Mouse (Mus musculus) adrenal gland, adult 2 months (tissue): ENCODE data around the gene Ptpra. TPM values are rescaled to one million over a fixed set of nuclear protein-coding genes. Genes with fewer than 3 reads are reported as not detected.

ENCODE experiments used
- DNase-seq: peaks from one replicate; pipeline ENCODE4 v3.0.0; 2021
- polyA plus RNA-seq: library from polyadenylated mRNA; depleted of rRNA; stranded (reverse); fragments of >200 nt; gene quantifications from 2 replicates; pipeline ENCODE4 v1.2.3, GENCODE M21; 2012
- total RNA-seq, 2 experiments: library from RNA; stranded (reverse); gene quantifications; 2 replicates each; pipeline ENCODE4 v1.2.3; 2021

Gene Ptpra
- total and polyA plus RNA-seq, 3 experiments, result 80.0 to 145 (median 125) TPM

DNA sequence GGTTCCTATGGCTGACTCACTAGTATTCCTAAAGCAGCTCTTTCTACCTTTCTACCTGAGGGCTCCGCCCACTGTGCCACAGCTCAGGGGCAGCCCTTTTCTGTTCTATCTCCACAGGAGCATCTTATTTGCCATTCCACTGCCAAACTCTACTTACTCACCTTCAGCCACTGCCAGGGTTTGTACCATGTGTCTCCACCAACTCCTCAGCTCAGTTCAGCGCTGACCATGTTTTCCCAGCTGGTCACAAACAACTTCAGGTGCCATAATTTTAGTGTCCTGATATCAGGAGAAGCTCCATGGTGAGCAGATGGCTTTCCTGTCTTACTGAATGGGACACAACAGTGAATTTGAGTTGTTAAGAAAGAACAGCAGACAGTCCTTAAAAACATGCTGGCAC, 107.4 kb downstream of the Ptpra start:
- no peak for DNase-seq

DNA sequence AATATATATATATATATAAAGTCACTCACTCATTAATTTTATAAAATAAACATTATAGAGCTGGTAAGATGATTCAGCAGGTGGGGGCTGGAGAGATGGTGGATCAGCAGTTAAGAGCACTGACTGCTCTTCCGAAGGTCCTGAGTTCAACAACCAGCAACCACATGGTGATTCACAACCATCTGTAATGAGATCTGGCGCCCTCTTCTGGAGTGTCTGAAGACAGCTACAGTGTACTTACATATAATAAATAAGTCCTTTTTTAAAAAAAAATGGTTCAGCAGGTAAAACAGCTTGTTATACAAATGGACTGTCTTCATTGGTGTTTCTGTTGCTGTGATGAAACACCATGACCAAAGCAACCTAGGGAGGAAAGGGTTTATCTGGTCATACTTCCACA, 107.9 kb downstream of the Ptpra start:
- DNase-seq, result no peak

DNA sequence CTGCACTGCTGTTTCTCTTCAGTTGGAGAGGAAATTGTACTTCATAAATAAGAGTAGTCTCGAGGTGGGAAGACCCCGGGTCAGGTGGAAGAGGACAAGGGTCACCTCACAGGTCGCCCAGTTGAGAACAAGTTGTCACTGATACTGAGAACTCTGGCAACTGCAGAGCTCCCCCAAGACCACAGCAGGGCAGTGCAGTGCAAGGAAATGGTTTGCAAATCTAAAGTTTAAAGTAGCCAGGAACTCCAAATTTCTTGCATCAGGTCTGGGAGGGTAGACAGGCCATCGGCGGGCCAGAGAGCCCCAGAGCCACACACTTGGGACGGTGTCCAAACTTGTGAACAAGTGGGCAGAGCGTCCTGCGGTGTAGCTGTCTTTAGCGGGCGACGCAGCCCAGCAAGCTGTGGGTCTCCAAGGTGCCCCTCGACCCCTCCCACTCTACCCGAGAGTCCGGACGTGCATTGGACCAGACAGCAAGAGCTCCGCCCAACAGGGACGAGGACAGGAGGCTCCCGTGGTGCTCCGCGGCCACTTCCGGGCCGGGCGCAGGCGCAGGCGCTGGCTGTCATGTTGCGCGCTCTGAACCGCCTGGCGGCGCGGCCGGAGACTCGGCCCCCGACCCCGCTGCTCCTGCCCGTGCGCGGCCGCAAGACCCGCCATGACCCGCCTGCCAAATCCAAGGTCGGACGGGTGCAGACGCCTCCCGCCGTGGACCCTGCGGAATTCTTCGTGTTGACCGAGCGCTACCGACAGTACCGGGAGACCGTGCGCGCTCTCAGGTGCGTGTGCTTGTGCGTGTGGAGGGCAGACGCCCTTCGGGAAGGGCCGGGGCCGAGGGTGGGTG, 113.4 kb downstream of the Ptpra start, which contains the start of gene Mrps26:
Gene Mrps26, plus strand, starts transcription at position 531 of the 844 bp plus-strand sequence.
- peak; percentile 97 for DNase-seq

DNA sequence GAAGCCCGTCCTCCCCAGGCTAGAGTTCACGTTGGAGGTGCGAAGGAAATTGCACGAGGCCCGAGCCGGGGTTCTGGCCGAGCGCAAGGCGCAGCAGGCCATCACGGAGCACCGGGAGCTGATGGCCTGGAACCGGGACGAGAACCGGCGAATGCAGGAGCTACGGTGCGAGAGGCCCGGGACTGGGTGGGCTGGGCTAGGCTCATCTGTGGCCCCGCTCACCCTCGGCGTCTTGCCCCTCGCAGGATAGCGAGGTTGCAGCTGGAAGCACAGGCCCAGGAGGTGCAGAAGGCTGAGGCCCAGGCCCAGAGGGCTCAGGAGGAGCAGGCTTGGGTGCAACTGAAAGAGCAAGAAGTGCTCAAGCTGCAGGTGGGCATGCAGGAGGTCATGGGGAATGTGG, 114.0 kb downstream of the Ptpra start:
- DNase-seq, result no peak

DNA sequence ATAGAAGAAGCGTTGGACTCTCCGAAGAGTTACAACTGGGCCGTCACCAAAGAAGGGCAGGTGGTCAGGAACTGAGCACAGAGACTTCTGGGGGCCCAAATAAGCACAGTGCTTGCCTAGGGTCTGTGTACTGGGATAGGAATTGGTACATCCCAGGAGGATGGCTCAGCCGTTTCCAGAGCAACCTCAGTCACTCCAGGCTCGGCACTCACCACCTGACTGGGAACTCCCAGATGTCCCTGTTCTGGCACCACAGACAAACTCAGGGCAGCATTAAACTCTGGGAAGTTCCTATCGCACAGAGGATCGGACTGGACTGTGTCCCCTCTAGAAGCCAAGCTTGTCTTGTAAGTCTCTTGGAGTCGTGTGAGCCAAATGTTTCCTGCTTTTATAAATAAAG, 114.9 kb downstream of the Ptpra start:
- no peak for DNase-seq

DNA sequence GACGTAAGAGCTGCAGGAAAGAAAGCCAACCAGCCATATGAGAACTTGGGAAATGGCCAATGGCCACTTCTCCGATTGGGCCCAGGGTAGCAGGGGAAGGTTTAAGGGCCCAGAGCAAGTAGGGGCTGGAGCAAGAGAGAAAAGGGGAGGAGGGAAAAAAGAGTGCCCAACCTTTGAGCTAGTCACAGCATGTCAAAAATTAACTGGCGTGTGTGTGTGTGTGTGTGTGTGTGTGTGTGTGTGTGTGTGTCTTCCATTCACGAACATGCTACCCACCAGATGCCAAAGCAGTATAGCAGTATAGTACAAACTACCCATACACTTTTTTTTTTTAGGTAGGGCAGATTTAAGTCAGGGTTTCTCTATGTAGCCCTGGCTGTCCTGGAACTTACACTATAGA, 118.8 kb downstream of the Ptpra start:
- no peak for DNase-seq

DNA sequence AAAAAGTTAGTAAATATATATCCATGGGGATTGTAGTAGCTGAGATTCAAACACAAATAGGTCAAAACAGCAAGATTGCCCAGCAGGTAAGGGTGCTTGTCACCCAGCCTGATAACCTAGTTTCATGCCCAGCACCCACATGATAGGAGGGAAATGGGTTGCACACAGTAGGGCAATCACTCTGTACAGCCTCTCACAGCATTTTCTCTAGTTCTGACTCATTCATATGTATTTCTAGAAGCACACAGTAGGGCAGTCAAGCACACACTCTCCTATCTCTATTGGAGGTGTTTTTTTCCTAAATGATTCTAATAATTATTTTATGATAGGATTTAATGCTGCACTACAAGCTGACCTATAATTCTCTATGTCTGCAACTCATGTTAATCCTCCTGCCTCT, 119.8 kb downstream of the Ptpra start:
- no peak for DNase-seq

DNA sequence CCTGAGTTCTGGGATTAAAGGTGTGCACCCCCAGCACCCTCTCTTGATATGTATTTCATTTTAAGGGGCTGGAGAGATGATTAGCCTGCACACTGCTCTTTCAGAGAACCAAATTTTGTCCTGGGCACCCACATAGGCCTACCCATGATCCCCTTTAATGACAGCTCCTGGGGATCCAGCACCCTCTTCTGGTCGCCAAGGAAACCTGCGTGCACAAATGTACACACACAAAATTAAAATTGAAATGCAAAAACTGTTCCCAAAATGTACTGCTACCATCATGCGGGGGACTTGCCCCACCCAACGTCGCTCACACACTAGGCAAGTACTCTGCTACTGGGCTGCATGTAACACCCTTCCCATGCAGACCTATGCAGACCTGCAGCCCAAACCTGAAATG, 124.9 kb downstream of the Ptpra start:
- no peak for DNase-seq

DNA sequence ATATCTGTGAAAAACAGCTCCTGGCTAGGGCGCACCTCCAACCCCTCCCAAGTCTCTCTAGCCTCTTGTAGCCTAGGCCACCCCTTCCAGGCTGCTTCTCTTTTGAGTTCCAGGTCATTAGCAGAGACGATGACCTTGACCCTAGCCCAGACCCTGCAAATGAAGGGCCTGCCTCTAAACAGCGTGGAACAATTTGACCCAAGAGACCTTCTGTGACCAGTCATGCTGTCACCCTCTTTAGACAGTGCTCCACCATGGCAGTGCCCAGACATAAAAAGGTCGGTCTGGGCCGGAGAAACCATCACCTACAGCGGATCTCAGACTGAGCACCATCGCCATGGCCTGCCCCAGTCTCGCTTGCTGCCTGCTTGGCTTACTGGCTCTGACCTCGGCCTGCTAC, 125.8 kb downstream of the Ptpra start, which contains the start of gene Oxt:
Gene Oxt, plus strand, starts transcription at position 301 of the 400 bp plus-strand sequence.
- no peak for DNase-seq

DNA sequence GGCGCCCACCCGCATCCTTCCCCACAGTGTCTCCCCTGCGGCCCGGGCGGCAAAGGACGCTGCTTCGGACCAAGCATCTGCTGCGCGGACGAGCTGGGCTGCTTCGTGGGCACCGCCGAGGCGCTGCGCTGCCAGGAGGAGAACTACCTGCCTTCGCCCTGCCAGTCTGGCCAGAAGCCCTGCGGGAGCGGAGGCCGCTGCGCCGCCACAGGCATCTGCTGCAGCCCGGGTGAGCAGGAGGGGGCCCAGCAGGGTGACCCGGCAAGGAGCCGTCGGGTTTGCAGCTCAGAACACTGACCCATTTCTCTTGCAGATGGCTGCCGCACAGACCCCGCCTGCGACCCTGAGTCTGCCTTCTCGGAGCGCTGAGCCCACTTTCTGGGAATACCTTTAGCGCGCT, 126.5 kb downstream of the Ptpra start:
- DNase-seq, result peak; percentile 27

DNA sequence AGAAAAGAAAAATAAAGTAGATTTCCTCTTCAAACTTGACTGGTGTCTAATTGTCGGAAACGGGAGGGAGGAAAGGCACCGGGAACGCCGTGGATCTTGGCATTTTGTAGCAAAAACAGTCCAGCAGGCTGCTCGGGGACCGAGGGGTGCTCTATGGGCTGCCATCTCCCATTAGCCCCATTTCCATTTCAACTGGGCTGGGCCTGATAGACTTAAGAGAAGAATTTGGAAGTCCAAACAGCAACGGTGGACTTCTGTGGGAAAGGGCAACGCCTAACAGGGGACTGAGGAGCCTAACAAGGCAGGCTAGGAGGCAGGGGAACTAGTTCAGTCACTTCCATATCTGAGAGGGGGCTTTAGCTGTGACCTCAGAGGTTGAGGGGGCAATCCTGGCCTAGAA, 126.9 kb downstream of the Ptpra start:
- no peak for DNase-seq

DNA sequence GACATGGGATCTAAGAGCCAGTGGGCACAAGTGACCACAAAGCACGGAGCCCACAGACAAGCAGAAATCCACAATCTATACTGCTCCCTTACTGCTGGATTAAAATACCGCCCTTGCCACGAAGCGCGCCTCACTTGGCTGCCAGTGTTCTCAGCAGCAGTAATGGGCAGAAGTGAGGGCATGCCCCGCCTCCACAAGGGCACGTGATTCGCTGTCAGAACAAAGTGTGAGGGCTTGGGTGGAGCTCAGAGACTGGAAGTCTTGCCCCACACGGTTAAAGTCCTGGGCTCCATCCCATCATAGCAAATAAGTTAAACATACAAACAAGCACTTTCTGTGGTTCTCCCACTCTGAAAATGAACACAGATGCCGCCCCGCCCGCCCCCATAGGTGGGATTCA, 127.6 kb downstream of the Ptpra start:
- peak; percentile 73 for DNase-seq

DNA sequence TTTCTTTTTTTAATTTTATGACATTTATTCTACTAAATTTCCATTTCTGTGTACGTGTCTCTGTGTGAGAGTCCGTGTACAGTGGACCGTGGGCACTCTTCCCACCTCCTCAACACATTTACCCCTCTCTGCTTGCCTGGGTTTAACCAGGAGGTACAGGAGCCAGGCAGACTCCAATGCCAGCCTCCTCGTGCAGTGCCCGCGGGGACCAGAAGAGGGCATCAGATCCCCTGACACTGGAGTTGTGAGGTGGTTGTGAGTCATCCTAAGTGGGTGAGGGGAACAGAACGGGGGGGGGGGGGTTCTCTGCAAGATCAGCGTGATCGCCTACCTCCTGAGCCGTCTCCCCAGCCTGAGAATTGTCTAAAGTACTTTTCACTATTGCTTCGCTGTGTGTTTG, 128.1 kb downstream of the Ptpra start:
- peak; percentile 85 for DNase-seq

DNA sequence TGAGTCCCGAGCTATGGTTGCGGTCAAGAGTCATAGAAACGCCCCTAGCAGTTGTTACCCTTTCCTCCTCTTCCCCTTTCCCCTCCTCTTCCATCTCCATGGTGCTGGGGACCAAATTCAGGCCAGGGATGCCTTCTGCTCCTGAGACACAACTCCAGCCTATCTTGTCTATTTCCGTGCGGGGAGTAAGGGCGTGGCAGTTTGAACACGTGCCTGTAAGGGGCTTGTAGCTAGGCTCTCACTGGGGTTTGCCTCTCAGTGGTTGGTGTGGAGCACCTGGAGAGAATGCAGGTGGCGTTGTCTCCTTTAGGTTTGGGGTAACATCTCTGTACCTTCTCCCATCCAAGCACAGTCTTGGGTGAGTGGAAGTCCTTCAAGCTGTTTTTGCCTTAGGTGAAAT, 129.7 kb downstream of the Ptpra start:
- no peak for DNase-seq

DNA sequence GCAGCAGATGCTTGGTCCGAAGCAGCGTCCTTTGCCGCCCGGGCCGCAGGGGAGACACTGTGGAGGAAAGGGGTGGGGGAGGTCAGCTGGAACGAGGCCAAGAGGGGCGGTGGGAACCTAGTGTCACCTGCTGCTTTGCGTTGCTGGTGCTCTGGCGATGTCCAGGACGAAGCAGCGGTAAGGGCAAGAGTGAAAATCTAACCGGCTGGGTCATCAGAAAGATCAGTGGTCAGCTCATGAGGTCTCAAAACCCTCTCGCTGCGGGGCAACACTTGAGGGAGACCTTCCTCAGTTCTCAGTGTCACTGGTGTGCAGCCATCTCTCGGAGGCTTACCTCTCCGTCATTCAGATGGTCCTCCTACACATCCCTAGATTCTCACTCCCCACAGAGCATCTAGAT, 131.1 kb downstream of the Ptpra start:
- DNase-seq, result no peak

DNA sequence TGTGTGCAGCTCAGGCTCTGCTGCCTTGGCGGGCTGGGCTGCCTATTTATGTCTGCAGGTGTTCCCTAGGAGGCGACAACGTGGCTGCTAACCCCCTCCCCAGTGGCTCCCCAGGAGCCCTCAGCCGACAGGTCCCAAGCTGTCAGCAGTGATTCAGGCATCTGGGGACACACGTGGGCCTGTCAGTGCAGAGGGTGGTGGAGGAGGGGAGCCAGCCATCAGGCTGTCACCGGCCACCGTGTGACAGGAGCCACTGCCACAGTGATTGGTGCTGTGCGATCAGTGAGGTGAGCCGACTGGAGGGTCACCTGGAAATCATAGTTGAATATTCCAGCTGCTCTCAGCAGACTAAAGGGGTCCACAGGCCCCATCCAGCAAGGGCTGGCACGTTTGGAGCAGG, 132.5 kb downstream of the Ptpra start, which contains the start of gene Avp:
Gene Avp, minus strand, starts transcription at position 3 of the 400 bp plus-strand sequence.
- DNase-seq, result no peak

DNA sequence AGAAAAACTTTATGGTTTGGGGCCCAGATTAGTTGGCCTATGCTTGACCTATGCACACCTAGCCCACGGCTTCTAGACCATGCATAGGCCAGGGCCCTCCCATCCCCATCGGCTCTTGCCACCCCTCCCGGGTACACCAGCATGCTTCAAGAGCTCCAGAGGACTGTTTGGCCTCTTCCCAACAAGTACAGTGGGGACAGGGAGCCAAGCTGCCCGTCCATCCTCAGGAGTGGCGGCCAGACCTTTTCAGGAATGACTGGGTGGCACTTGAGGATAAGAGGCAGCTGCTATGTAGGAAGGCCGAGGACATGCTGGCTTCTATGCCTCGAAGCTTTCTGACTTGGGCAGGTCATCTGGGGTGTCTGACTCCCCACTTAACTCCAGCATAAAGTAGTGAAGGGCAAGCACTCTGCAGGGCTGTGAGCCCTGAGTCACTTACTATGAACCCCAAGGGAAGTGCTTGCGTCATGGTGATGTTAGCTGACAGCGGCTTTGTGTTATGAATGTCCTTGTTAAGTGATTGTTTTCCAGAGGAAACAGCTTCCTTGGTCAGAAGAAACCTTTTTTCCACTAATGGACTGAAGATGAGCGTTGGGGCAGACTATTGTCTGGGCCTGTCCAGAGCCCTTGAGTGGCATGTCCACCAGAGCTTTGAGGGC, 134.0 kb downstream of the Ptpra start:
- DNase-seq, result peak; percentile 46

DNA sequence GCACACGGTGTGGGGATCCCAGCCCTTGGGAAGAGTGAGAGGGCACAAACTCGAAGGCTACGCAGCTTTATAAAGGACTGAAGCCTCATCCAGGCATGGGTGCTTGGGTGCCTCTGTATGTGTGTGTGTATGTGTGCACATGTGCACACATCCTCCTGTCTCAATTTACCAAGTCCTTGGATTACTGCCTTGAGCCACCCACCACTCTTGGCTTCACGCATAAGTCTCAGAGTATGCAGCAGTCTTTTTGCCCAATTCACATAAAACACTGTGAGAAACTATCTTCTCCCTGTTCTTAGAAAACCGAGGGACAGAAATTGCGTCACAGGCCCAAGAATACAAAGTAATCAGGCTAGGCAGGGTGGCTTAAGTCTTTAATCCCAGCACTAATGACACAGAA, 135.9 kb downstream of the Ptpra start:
- DNase-seq, result no peak

DNA sequence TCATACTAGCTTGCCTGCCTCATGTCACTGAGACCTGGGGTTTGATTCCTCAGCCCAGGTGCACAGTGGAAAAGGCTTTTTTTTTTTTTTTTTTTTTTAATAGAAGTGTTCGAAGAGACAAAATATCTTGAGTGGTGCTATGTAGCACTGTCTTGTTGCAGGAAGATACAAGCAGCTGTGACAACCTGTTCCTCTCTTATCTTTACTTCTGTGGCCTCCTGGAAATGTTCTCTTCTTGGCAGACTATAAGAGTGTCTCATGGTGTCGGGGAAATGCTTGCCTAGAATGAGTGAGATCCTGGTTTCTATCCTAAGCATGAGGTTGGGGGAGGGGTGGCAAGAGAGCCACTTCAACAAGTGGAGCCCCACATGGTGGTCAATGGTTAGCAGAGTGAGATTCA, 138.3 kb downstream of the Ptpra start:
- DNase-seq, result no peak

DNA sequence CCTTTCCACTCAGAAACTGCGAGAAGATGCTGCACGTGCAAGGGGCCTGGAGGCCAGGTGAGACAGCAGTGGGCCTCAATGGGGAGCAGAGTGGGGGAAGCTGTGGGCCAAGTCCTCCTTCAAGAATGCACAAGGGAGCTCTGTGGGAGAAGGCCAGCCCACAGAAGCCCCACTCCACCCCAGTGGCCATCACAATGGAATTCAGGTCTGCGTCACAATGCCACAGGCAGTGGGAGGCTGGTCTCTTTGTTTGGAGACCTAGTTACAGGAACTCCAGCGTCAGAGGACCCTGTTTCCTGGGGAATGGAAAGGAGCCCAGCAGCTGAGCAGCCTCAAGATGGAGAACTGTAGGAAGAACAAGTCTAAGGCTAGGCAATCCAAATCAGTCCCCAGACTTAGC, 139.1 kb downstream of the Ptpra start:
- DNase-seq, result no peak

DNA sequence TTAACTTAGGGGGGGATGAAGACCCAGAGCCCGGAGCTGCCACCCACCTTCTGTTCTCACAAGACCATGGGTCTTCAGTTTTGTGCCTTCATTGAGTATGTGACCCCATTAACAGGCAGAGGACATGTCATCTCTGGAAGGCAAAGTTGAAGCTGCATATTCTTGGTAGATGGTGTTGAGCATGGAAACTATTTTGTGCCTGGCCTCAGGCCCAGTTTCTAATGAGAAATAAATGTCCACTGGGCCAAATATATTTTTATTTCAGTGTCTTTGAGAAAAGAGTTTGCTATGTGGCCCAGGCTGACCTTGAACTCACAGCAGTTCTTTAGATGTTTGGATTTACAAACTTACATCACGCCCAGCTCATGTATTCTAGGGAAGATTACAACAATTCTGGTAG, 139.7 kb downstream of the Ptpra start:
- no peak for DNase-seq

DNA sequence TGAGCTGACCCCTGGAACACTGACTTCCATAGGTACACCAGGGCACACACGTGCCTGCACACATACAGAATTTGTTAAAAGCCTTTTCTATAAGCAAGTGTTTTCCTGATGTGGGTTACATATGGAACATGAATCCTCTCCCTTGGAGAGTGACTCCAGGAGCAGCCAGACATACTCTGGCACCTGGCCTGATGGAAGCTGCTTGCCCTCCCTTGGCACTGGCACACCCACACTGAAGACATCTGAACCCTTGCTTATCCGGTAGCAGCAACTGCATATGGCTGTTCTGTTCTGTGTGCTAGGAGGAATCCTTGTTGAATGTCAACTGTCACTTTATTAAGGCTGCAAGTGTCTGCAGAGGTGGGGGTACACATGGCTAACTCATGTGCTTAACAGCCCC, 140.9 kb downstream of the Ptpra start:
- DNase-seq, result no peak

DNA sequence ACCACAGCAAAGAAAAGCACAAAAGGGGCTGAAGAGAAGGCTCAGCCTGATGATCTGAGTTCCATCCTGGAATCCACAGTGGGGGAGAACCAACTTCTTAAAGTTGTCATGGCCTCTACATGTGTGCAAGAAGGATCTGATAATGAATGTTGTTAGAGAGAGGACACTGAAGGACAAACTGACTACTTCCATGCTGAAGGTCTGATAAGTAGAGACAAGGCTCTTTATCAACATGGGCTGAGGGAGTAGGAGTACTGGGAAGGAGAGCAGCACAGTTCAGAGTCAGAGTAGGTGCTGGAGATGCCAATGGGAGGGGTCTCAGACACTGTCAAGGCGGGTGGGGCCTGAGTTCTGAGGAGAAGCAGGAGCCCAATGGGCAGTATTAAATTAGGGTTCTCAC, 145.5 kb downstream of the Ptpra start:
- DNase-seq, result no peak

DNA sequence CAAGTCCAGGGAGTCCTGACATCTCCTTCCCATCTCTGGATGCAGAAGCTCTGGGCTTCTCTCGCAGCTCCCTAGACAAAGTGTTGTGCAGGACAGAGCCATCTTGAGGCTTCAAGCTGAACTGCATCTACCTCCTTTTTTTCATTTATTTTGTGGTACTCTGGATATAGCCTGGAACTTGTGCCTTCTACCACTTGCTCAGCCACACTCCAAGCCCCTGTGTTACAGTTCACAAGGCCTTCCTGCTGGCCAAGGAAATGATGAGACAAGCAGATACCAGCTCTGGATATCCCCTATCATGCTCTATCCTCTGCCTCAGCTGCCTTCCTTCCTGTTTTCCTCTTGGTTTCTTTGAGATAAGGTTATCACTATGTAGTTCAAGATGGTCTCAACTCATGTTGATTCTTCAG, 147.5 kb downstream of the Ptpra start:
- DNase-seq, result no peak
